Mouse (Mus musculus): ENCODE measurements around the gene Anks1b.

The Anks1b gene

DNA sequence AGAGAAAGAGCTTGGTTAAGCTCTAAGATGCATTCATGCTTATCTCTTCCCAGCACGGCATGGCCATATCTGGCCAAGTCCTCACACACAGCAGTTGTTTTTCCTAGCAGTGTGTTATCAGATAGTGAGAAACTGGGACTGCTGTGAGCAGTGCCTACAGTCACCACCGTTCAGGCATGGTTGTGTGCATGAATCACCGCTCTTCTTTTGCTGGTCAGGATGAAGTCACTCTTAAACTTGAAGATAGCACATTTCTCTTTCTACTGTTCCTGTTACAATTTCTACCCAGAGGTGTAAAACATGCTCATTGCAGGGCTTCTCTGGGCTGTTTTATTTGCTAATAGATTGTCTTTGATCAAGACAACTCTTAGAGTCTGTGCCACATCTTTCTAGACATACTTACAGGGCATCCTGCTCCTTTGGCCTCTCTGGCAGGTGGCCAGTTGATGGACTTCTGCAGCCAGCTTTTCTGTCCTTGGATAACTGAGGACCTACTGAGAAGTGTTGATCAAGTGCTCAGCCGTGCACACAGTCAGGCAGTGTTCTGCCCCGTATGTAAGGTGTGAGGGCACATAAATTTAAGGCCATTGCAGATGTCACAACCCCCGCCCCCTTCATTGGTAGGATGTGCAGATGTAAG, 296.8 kb downstream of the Anks1b start:
- peak in 1 of 2 experiments; percentile 20 for DNase-seq (ENCODE audit: low spot score in 2 of 2)

DNA sequence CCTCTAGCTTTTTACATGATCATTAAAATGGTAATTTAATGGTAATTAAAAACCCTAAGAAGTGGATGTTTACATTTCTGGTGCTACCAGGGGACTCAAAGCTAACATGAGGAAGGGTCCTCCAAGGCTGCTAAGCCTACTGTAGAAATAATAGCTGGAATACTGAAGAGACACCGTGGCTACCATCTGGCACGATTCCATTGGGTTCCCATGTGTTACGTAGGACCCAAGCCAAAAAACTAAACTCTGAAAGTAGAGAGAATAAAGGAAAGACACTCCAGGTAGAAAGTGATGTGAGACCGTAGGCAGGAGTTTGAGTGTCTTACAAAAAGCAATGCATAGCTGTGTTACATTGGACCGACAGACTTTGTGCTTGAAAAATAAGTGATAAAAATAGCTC, 317.1 kb downstream of the Anks1b start:
- no peak for DNase-seq (ENCODE audit: low spot score in 2 of 2)

DNA sequence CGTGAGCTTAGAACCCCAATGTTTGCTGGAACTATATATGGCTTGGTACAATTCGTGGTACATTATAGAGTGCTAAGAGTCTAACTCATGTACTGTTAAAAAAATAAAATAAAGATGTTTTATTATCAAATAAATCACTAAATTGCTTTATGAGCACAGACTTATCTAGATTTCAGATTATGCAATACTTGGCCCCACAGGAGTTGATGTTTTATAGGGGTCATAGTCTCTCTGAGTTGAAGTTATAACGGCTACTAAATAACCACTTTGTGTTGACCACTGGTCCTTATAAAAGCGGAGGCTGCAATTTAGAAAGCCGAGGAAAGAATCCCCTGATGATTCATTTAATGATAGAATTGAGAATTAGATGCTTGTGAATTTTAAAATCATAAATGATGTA, 323.6 kb downstream of the Anks1b start:
- DNase-seq (ENCODE audit: low spot score in 2 of 2) = no peak

DNA sequence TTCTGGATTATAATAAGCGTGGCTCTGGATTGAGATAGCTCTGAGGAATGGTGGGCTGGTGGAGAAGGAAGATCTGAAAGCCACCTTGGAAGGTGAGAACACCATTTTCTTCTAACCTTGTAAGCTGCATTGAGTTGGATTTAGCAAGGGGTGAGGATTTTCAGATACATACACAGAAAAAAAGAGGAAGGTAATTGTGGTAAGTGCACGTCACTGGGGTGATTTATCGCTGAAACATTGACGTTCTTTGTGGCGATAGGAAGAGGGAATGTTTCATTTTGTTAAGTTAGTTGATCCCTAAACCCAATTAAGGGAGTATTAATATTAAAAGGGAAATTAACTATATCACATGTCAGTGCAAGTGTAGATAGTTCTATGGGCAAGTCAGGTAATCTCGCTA, 336.7 kb downstream of the Anks1b start:
- DNase-seq (ENCODE audit: low spot score in 2 of 2) = no peak

DNA sequence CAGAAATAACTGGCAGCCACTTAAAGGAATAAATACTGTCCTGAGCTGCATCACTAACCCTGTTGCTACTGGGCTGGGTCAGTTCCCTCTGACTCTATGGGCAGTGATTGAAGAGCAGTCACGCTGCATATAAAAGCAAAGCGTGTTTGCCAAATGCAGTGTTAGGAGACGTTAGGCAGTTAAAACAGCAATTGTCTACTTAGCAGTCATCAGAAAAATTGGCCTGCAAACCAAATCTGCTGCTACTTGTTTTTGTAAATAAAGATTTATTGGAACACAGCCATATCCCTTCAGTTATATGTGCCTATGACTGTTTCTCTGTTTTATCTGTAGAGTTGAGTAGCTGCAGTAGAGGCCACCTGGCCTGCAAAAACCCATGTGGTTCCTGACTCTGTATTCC, 347.2 kb downstream of the Anks1b start:
- DNase-seq (ENCODE audit: low spot score in 2 of 2) = no peak

DNA sequence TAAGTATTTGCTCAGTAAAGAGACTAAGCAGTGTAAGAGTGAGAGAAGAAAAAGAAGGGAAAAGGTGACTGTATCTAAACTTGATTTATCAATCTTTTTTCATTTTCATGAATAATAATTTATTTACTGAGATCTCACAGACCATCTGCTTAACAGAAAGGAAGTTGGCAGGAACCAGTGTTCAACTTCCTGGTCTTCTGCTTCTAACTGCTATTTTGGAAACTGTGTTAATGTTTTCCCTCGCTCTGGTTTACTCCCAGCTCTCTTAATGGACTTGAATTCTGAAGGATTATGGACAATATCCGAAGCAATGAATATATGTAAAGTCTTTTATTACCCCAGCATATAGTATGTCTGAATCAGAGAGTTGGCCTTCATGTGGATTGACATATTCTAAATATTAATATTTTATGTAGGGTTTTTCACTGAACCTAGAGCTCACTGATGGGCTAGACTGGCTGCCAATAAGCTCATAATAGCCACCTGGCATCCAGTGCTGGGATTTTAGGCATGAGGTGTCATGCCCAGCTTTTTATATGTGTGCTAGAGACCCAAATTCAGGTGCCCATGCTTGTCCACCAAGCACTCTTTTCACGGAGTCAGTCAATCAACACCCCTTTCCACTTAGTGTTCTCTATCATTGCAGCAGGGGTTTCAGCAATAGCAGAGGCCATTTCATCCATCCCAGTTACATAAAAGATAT, 349.6 kb downstream of the Anks1b start:
- no peak for DNase-seq (ENCODE audit: low spot score in 2 of 2)

DNA sequence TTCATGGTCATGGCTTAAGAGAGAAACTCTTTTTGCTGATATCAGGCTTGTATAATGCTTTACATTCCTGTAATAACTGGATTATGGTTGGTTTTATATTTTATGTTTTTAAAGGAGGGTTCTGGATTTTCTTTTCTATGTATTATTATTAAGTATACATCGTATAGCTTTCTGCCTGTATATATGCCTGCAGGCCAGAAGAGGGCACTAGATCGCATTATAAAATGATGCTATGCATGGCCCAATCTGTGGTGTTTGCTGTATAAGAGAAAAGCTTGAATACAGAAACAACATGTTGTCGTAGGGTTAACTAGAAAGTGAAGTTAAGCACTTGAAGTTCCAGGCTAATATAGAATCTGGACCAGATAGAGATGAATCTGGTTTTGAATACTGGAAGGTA, 362.0 kb downstream of the Anks1b start:
- no peak for DNase-seq (ENCODE audit: low spot score in 2 of 2)

DNA sequence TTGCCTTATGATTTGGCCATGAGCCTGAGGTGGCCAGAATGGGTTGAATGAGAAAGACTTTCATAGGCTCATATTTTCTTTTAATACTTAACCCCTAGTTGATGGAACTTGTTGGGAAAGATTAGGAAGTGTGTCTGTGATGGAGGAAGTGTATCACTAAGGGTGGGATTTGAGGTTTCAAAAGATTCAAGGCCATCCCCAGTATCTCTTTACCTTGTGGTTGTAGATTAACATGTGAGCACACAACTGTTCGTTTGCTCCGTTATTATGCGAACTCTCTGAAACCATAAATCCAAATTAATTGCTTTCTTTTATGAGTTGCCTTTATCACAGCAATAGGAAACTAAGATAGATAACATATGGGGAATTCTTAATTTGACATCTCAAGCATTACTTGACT, 364.0 kb downstream of the Anks1b start:
- DNase-seq (ENCODE audit: low spot score in 2 of 2) = no peak

DNA sequence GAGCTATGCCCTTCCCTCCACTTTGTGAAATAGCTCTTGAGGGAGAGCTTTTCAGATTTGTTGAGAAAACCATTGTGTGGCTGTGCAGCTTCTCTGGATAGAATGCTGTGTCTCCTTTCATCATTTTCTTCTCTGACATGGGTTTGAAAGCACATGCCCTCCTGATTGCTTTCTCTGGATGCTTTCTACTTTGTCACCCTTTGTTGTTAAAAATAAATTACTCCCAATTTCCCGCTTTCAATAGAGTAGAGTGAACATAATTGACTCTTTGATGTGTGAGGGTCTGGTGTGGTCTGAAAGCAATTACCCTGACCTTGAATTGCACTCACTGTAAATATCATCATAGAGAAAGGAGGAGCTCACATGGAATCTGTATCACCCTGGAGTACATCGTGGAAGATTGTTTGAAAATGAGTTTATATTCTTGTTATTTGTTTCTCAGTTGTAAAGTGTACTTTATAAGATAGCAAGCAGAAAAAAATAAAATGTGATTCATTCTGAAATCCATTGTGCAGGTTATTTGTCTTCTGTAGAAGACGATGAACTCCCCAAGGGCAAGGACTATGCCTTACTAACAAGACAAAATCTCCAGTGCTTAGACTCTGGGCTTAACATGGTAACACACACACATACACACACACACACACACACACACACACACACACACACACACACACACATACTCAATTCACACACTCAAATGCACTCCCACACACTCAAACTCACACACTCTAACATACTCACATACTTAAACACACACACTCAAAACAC, 385.8 kb downstream of the Anks1b start:
- no peak for DNase-seq (ENCODE audit: low spot score in 2 of 2)

DNA sequence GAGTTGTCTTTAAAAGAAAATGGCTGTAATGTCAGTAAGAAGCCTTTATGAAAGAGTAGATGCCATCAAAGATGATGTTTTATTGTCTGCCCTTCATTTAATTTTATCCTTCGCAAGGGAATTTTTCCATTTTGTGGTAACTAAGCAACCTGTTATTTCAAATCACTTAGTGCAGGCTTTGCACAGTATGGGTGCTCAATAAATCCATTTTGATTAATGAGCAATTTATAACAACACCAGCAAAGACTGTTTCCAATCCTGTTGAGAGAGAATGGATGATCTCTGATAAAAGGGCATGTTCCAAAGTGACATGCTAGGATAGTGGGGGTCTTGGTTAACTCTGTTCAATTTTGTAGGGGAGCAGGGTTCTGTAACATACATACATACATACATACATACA, 398.0 kb downstream of the Anks1b start:
- DNase-seq (ENCODE audit: low spot score in 2 of 2) = no peak

DNA sequence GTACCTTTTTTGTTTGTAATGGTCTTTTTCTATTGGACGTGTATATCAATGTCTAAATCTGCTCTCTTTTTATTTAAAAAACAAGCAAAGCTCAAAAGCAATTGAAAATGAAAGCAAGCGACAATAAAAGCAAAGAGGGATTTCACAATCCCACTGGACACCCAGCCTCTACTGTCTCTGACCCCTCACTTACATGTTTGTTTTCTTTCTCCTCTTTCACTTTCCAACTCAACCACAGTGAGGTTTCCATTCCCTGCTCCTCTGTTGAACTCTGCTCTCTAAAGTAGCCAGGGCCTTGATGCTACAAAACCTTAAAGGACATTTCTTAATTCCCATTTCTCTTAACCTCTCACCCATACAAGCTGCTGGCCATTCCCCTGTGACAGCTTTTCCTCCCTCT, 400.0 kb downstream of the Anks1b start:
- DNase-seq (ENCODE audit: low spot score in 2 of 2) = no peak

DNA sequence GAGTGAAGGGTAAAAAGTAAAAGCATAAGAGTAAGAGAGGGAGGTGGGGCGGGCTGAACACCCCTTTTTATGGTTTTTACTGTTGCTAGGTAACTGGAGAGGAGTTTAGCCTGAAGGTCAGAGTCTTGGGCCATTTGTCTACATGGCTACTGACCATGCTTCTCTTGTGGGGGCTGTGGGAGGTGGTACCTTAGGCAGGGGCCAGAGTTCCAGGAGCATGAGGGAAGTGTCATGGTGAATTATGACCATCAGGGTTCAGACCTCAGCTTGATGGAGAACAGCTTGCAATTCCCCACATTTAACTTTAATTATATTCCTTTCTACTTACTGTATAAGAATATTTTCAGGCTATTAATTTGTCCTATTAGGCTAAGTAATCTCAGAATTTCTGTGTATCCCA, 413.3 kb downstream of the Anks1b start:
- DNase-seq (ENCODE audit: low spot score in 2 of 2) = no peak

DNA sequence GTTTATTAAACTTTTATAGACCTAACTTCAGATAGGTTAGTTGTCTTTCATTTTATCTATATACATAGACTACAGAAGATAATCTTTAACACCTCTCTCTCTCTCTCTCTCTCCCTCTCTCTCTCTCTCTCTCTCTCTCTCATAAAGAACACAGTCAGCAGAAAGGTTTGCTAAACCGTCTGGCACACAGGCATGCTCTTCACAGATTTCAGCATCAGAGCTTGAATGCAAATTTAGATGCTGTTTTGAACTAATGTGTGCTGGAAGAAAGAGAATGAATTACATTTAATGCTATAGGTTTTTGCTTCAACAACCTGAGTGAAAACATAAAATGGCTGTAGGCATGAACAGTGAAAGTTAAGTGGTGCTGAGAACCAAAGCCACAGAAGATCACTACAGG, 429.9 kb downstream of the Anks1b start:
- no peak for DNase-seq (ENCODE audit: low spot score in 2 of 2)

DNA sequence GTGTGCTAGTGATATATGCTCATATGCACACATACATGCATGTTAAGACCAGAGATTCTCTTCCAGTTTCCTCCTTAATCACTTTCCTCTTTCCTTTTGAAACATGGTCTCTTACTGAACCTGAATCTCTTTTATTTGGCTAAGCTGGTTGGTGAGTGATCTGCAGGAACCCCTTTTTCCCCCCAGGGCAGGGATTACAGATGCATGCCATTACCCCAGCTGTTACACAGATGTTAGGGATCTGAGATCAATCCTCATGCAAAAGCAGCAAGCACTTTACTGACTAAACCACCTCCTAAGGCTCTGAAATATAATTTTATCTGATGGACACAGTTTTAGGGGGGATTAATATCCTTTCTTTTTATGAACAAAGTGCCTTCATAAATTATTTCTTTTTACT, 432.8 kb downstream of the Anks1b start:
- no peak for DNase-seq (ENCODE audit: low spot score in 2 of 2)

DNA sequence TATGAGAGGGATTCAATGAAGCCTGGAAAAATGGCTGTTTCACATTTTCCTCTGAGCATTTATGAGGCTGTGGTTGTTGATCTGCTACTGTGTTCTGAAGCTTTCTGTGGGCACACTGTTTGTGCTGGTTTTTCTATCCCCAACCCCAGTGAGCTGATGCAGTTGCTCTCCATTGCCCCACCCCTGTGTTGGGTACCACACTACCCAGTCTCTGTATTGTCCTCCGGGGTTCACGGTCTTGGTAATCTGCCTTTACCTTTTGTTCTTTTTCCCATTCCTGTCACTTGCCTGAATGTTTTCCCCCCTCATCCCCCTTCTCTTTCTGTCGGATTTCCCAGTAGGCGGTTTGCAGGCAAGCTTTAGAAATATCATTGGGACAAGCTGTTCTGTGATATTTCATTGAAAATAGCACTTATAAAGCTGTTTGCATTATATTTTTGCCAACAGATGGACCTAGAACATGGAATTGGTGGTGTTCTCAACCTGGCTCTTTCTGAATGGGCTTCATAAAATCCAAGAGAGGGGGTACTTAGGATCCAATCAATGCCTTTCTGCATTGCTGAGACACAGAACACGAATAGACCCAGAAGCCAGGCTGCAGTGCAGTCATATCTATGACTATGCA, 434.7 kb downstream of the Anks1b start:
- DNase-seq (ENCODE audit: low spot score in 2 of 2) = peak in 1 of 2 experiments; percentile 11

DNA sequence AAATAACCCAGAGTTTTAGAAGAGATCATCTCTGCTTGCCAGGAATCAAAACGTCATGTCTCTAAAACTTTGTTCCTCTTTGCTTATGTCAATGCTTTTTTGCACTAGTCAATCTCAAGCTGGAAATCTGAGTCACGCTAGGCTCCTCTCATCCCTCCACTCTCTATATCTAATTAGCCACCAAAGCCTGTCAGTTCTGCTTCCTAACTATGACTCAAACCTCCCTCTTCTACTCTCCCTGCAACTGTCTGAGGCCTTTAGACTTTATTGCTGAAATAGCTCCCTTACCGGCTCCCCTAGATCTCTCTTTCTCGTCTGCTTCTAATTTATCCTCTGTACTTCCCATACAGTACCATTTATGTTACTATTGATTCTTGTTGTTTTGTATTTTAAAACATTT, 456.5 kb downstream of the Anks1b start:
- no peak for DNase-seq (ENCODE audit: low spot score in 2 of 2)

DNA sequence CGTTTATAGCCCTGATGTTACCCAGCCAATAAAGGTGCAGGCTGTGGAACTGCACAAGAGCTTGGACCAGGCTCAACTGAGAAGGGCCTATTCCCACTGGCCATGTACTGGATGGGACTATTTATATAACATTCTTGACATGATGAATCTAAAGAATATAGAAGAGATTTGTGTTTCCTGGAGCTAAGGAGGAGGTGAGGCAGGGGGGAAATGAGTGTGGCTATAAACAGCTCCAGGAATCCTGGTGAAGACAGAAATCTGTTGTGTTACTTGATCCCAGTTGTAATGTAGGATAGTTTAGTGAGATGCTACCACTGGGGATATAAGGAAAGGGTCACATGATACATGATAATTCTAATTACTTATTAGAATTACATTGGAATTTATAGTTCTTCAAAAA, 472.1 kb downstream of the Anks1b start:
- no peak for DNase-seq (ENCODE audit: low spot score in 2 of 2)

DNA sequence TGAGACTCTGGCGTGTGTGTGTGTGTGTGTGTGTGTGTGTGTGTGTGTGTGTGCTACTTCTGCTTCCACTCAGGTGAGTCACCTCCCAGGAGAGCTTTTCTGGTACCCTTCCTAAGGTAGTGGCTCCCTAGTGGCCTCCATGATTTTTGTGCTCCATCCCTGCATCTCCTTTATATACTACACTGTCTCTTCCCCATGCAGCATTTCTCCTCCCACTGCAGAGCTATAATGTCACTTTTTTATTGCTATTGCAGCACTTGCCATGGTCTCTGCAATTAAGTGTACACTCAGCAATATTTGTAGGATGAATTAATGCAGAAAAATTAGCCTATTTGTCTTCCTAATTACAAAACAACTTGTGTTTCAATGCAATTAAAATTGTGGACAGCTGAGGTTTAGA, 482.9 kb downstream of the Anks1b start:
- DNase-seq (ENCODE audit: low spot score in 2 of 2) = no peak

DNA sequence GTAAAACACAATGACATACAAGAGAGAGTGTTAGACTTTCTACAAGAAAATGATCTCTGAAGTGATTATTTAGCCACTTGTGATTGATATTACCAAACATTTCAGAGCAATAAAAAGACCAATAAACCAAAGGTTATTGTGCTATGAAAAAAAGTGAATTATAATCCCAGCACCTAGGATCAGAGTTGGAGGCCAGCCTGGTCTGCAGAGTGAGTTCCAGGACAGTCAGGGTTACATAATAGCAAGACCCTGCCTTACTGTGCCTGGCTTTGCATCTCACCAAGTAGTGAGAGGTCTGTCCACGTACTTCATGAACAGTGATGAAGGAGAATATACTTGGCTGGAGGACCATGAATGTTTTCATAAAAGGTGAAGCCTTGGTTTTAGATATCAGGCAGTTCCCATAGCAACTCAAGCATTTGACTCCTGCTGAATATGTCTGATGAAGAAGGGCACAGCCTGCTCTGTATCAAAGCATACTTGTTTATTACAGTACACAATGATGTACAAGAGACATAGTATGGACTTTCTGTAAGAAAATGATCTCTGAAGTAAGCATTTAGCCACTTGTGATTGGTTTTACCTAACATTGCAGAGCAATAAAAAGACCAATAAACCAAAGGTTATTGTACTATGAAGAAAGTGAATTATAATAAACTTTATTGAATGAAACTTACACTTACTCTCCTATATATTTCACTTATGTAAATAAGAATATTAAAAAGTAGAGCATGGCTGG, 484.0 kb downstream of the Anks1b start:
- DNase-seq (ENCODE audit: low spot score in 2 of 2) = no peak

DNA sequence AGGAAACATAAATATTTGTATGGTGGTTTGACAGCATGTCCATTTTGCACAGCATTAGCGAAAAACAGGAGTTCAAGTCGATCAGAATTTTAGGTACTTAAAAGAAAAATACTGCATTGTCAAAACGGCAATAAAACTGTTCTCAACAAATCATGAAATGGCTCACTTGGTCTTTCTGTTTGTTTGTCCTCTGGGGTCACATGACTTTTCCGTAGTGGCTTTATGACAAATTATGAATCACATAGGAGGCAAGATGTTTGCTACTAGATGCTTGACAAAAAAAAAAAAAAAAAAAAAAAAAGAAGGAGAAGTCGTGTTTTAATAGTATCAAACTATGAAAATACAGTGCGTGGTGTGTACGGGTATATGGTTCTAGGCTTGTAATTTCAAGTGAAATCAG, 495.7 kb downstream of the Anks1b start:
- DNase-seq (ENCODE audit: low spot score in 2 of 2) = no peak

DNA sequence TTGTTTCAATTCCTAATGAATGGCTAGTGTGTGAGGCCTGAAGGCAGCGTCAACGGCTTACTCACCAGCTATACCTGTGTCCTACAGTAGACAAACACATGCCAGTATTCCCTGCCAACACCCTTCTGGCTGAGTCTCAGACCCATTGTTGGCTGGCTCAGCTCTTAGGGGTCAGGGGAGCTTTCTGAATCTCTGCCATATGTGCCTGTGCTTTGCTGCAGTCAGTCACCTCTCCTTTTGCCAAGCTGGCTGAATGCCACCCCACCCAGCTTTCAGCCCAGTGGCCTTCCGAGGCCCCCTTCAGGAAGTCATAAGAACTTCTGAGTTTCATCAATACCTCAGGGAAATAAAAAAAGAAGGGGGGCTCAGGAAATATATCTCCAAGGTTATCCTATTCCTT, 497.4 kb downstream of the Anks1b start:
- no peak for DNase-seq (ENCODE audit: low spot score in 2 of 2)

DNA sequence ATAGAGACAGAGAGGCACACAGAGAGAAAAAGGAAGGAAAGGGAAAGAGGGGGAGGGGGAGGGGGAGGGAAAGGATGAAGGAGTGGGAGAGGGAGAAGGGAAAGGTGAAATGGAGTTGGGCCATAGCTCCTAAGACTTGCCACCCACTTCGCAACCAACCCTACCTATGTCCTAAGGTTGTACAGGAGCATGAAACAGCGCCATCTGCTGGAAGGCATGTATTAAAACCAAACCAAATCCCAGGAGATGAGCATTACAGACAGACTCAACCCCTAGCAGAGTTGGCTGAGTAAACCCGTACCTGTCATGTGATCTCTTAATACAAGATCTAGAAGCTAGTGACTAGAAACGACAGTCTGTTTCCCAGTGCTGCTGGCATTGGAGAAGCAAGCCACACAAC, 500.2 kb downstream of the Anks1b start:
- peak in 1 of 2 experiments; percentile 10 for DNase-seq (ENCODE audit: low spot score in 2 of 2)
